Mouse (Mus musculus) olfactory bulb, adult 2 months (tissue): ENCODE results near the gene Cdk5rap3.

Experiments
- CTCF ChIP-seq: fragments of 200-500 bp; IDR thresholded peaks from 2 replicates; pipeline ENCODE4 v1.5.1; 2012; ENCODE audit warnings: low read depth, mild to moderate bottlenecking, low read length, moderate library complexity; ENCODE audit not compliant: insufficient read depth
- POLR2A ChIP-seq: fragments of 200-500 bp; IDR thresholded peaks from 2 replicates; pipeline ENCODE4 v1.6.1; 2012; ENCODE audit warnings: mild to moderate bottlenecking, low read depth, low read length, moderate library complexity; ENCODE audit not compliant: insufficient read depth

DNA sequence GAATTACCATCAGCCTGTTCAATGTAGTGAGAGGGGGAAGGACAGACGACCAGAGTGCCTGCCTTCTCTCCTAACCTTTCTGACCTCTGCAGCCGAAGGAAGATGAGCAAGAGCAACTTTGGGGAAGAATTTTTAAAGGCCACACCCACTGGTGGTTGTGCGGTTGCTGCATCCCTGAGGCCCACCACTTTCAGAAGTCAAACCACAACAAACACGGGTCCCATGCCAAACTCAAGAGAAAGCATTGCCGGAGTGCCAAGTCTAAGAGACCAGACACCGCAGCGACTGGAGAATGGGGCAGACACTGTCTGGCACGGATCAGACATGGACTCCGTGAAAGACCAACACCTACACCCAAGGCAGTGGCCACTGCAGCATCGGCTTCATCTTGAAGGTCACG is 8.6 kb upstream of the Cdk5rap3 start:
- TF ChIP-seq CTCF, result no peak
- TF ChIP-seq POLR2A, result no peak
